Mouse (Mus musculus): ENCODE data around the gene Gsc2. TPM values are rescaled to one million over a fixed set of nuclear protein-coding genes. Genes with fewer than 3 reads are reported as not detected.

Gene Gsc2
- polyA plus RNA-seq, 1 experiment from 2014 or later, result not detected

DNA sequence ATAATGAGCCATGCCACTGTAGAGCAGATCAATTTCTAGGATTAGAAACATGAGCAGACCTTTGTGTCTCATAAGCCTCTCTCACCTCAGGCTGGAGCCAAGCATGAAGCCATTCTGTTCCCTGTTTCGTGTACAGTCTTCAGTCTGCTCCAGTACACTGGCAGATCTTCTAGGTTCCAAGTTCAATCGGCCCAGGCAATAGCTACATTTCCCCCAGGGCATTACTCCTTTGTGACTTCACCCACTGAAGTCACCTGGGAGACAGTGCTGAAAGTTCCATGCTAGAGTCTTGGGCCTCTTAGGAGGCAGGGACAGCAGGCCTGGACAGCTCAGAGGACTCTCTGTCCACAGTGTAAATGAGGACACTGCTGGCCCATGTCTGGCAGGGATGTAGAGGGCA lies 20.9 kb downstream of the Gsc2 start, which contains the start of gene Tssk1:
Tssk1 (plus strand) TSS at position 301 of the 400 bp plus-strand sequence.
- Histone ChIP-seq H3K4me1 (ENCODE audit: control insufficient read depth, insufficient read depth, low read length) (peaks cover 16% of the 10 kb centered on the region), H3K4me3 (ENCODE audit: low read length) (no peak within 1 kb of the TSS)
- 88% methylated on average over 2 of the region's 2 CpGs for WGBS

DNA sequence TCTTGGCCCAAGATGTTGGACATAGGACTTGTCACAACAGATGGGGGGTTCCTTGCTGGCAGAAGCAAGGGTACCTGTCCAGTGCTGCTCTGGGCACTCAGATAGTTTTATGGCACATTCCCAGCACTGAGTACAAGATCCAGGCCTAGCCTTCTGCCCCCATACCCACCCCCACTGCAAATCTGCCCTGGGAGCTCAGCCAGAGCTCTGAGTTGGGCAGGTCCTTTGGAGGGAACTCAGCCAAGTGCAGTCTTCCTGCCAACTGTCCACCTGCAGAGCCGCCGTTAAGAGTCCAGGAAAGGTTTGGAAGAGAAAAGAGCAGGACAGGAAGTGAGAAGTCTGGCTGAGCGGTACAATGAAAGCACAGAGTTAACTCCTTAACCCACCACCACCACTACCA lies 22.3 kb downstream of the Gsc2 start:
- no peak overlapping the region for H3K27ac ChIP-seq (ENCODE audit: low read length)
- H3K9me3 ChIP-seq (ENCODE audit: control insufficient read depth, low read length), result no peaks in the 10 kb centered on the region
- H3K4me1 ChIP-seq (ENCODE audit: control insufficient read depth, insufficient read depth, low read length), result peaks cover 16% of the 10 kb centered on the region
- no peak overlapping the region for H3K4me2 ChIP-seq (ENCODE audit: low read depth, low read length)
- no peak overlapping the region for H3K4me3 ChIP-seq (ENCODE audit: low read length)
- no peaks in the 10 kb centered on the region for H3K36me3 ChIP-seq (ENCODE audit: control insufficient read depth, insufficient read depth, low read length)
- 60% methylated on average over 3 of the region's 3 CpGs for WGBS
- H3K27me3 ChIP-seq (replicated peaks; ENCODE audit: control insufficient read depth, insufficient read depth, low read length), result no peaks in the 10 kb centered on the region
- H3K9ac ChIP-seq (ENCODE audit: low read depth, low read length), result no peak overlapping the region
- ATAC-seq, result no peak

More for the DNA sequence above, 20.9 kb downstream of the Gsc2 start, which contains the start of gene Tssk1:
- Histone ChIP-seq H3K36me3 (ENCODE audit: control insufficient read depth, insufficient read depth, low read length) (no peaks in the 10 kb centered on the region), H3K27ac (ENCODE audit: low read length) (no peak within 1 kb of the TSS), H3K27me3 (replicated peaks; ENCODE audit: control insufficient read depth, insufficient read depth, low read length) (no peaks in the 10 kb centered on the region), H3K9ac (ENCODE audit: low read depth, low read length) (no peak within 1 kb of the TSS), H3K4me2 (ENCODE audit: low read depth, low read length) (no peak within 1 kb of the TSS), H3K9me3 (ENCODE audit: control insufficient read depth, low read length) (no peaks in the 10 kb centered on the region)
- ATAC-seq, result no peak

DNA sequence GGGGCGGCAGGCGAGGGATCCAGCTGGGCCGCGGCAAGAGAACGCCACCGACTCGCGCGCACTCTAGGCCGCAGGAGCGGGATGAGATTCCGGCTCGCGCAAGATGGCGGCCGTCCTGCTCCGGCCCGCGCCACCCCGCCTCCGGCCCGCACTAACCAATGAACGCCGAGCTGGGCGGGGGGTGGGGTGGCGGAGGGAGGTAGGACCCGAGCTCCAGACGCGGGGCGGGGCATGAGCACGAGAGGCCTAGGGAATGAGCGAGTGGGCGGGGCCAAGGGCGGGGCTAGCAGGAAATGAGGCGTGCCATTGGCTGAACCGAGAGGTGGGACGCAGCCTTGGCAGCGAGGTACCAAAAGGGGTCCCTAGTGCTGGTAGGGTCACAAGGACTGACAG lies 23.3 kb downstream of the Gsc2 start, which contains the start of gene Gm20518:
Gm20518 (minus strand) TSS at position 105 of the 393 bp plus-strand sequence.
- Histone ChIP-seq H3K9me3 (ENCODE audit: control insufficient read depth, low read length) (no peaks in the 10 kb centered on the region), H3K4me2 (ENCODE audit: low read depth, low read length) (peak within 1 kb of the TSS; percentile 89), H3K36me3 (ENCODE audit: control insufficient read depth, insufficient read depth, low read length) (no peaks in the 10 kb centered on the region), H3K4me1 (ENCODE audit: control insufficient read depth, insufficient read depth, low read length) (peaks cover 16% of the 10 kb centered on the region), H3K27me3 (replicated peaks; ENCODE audit: control insufficient read depth, insufficient read depth, low read length) (no peaks in the 10 kb centered on the region), H3K9ac (ENCODE audit: low read depth, low read length) (peak within 1 kb of the TSS; percentile 99), H3K4me3 (ENCODE audit: low read length) (peak within 1 kb of the TSS; percentile 97), H3K27ac (ENCODE audit: low read length) (peak within 1 kb of the TSS; percentile 95)
- ATAC-seq, result peak; percentile 98
- 1% methylated on average over 37 of the region's 38 CpGs for WGBS

DNA sequence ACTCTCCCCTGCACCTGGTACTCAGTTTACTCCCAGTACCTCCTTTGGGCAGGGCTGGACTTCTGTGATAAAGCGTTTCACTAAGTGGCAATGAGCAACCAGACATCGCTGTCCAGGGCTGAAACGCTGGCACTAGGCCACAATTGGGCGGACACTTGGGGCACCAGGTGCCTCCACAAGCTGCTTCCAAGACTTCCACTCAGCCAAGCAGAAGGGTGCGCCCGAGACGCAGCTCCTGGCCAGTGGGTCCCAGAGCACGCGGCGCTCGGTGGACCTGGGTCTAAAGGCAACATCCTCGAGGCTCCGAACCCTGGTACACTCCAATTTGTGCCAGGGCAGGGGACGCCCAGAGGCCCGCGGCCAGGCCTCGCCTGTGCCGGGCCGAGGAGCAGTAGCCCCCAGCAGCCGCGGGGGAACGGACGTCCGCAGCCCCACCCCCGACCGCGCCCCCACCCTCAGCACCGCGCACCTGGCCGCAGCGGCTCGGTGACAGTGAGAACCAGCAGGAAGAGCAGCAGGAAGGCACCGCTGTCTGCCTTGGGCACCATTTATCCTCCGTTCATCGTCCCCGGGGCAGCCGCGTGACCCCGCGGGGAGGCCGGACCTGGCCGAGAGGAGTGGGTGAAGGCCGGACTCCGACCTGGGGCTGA lies 23.8 kb downstream of the Gsc2 start:
- H3K4me3 ChIP-seq (ENCODE audit: low read length), result peak overlapping the region; percentile 97
- peak overlapping the region; percentile 99 for H3K9ac ChIP-seq (ENCODE audit: low read depth, low read length)
- peaks cover 16% of the 10 kb centered on the region for H3K4me1 ChIP-seq (ENCODE audit: control insufficient read depth, insufficient read depth, low read length)
- peak overlapping the region; percentile 95 for H3K27ac ChIP-seq (ENCODE audit: low read length)
- WGBS, result under 1% methylated on average over 44 of the region's 44 CpGs
- no peaks in the 10 kb centered on the region for H3K27me3 ChIP-seq (replicated peaks; ENCODE audit: control insufficient read depth, insufficient read depth, low read length)
- peak overlapping the region; percentile 89 for H3K4me2 ChIP-seq (ENCODE audit: low read depth, low read length)
- H3K9me3 ChIP-seq (ENCODE audit: control insufficient read depth, low read length), result no peaks in the 10 kb centered on the region
- H3K36me3 ChIP-seq (ENCODE audit: control insufficient read depth, insufficient read depth, low read length), result no peaks in the 10 kb centered on the region
- ATAC-seq, result peak; percentile 76

DNA sequence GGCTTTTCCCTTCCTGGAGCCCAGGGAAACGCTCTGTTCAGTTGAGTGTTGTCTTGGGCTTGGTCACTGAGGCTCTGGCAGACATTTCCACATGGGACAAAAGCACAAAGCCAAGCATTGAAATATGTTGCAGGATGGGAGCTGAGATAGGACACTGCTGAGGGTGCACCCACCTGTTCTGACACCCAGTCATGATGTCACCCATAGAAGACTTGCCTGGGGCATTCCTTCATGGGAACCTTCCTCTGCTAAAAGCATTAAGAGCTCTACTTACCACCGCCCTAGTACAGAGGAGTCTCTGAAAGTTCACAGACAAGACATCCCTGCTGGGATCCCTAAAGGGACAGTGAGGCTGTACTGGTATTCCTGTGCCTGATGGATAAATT lies 24.5 kb downstream of the Gsc2 start:
- Histone ChIP-seq H3K4me3 (ENCODE audit: low read length) (peak overlapping the region; percentile 97), H3K27ac (ENCODE audit: low read length) (no peak overlapping the region), H3K36me3 (ENCODE audit: control insufficient read depth, insufficient read depth, low read length) (no peaks in the 10 kb centered on the region), H3K27me3 (replicated peaks; ENCODE audit: control insufficient read depth, insufficient read depth, low read length) (no peaks in the 10 kb centered on the region), H3K9me3 (ENCODE audit: control insufficient read depth, low read length) (no peaks in the 10 kb centered on the region), H3K4me1 (ENCODE audit: control insufficient read depth, insufficient read depth, low read length) (peaks cover 19% of the 10 kb centered on the region), H3K9ac (ENCODE audit: low read depth, low read length) (peak overlapping the region; percentile 99), H3K4me2 (ENCODE audit: low read depth, low read length) (peak overlapping the region; percentile 89)
- ATAC-seq, result no peak
- 34% methylated on average over 2 of the region's 2 CpGs for WGBS

DNA sequence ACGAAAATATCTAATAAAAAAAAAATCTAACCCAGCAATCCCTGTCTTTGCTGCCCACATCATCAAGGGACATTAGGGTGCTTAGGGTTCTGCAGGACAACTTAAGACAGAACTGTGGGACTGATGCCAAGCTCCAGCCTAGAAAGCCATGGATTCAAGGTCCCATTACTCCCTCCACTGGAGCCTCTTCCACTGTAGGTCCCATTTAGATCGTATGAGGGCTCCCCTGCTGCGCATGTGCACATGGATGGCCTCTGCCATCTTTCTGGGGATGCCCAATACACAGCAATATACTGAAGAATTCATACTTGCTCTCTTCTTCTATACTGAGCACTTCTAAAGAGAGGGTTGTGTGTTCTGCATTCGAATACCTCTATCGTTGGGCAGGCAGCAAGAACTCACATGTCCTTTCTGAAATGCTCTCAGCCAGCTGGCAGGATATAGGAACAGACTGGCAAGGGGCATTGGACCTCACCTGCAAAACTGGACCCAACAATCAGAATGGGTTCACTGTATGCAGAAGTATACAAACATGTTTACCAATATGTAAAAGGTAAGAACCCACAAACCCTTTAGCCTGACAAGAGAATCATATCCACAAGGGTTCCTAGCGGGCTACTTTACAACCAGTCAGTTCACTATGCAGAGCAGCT lies 25.0 kb downstream of the Gsc2 start:
- H3K4me1 ChIP-seq (ENCODE audit: control insufficient read depth, insufficient read depth, low read length), result peaks cover 19% of the 10 kb centered on the region
- H3K9me3 ChIP-seq (ENCODE audit: control insufficient read depth, low read length), result no peaks in the 10 kb centered on the region
- H3K27ac ChIP-seq (ENCODE audit: low read length), result no peak overlapping the region
- no peak for ATAC-seq
- WGBS, result 85% methylated on average over 6 of the region's 6 CpGs
- peak overlapping the region; percentile 99; the same call in 1 of the 2 replicates for H3K9ac ChIP-seq (ENCODE audit: low read depth, low read length)
- H3K4me2 ChIP-seq (ENCODE audit: low read depth, low read length), result peak overlapping the region; percentile 89
- H3K27me3 ChIP-seq (replicated peaks; ENCODE audit: control insufficient read depth, insufficient read depth, low read length), result no peaks in the 10 kb centered on the region
- no peaks in the 10 kb centered on the region for H3K36me3 ChIP-seq (ENCODE audit: control insufficient read depth, insufficient read depth, low read length)
- H3K4me3 ChIP-seq (ENCODE audit: low read length), result peak overlapping the region; percentile 97

DNA sequence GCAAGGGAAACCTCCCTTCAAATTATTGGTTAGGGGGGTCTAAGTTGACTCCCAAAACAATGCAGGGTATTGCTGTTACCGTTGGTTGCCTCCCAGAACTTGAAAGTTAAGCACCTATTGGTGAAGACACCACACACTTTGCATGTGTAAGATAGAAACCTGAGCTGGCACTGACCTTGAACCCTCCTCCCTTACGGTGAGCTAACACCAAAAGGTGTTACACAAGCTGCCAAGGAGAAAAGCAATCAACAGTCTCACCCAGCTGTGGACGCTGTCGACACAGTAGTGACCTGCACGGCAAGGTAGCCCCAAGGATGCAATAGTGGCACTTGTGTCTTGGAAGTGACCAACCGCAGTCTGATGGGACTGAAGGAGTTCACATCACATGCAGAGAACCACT lies 30.7 kb downstream of the Gsc2 start:
- peaks cover 11% of the 10 kb centered on the region for H3K4me1 ChIP-seq (ENCODE audit: control insufficient read depth, insufficient read depth, low read length)
- no peaks in the 10 kb centered on the region for H3K27me3 ChIP-seq (replicated peaks; ENCODE audit: control insufficient read depth, insufficient read depth, low read length)
- peaks cover 3% of the 10 kb centered on the region; the same call in 1 of the 2 replicates for H3K36me3 ChIP-seq (ENCODE audit: control insufficient read depth, insufficient read depth, low read length)
- H3K27ac ChIP-seq (ENCODE audit: low read length), result no peak overlapping the region
- H3K4me2 ChIP-seq (ENCODE audit: low read depth, low read length), result no peak overlapping the region
- no peaks in the 10 kb centered on the region for H3K9me3 ChIP-seq (ENCODE audit: control insufficient read depth, low read length)
- H3K4me3 ChIP-seq (ENCODE audit: low read length), result no peak overlapping the region
- no peak for ATAC-seq
- no peak overlapping the region for H3K9ac ChIP-seq (ENCODE audit: low read depth, low read length)
- WGBS, result 70% methylated on average over 6 of the region's 6 CpGs

DNA sequence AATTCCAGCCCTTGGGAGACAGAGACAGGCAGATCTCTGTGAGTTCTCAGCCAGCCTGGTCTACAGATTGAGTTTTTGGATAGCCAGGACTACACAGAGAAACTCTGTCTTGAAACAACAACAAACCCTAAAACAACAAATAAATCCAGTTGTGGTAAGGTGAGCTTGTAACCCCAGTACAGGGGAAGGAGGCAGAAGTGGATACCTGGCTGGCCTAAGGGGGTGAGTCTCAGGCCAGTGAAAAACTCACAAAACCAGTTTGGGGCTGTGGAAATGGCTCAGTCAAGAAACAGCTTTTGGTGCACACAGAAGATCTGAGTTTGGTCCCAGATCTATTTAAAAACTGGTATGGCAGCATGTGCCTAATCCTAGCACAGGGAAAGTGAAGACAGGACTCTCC lies 32.7 kb downstream of the Gsc2 start:
- Histone ChIP-seq H3K9me3 (ENCODE audit: control insufficient read depth, low read length) (no peaks in the 10 kb centered on the region), H3K4me2 (ENCODE audit: low read depth, low read length) (no peak overlapping the region), H3K4me3 (ENCODE audit: low read length) (no peak overlapping the region), H3K4me1 (ENCODE audit: control insufficient read depth, insufficient read depth, low read length) (peaks cover 11% of the 10 kb centered on the region), H3K27ac (ENCODE audit: low read length) (no peak overlapping the region), H3K9ac (ENCODE audit: low read depth, low read length) (no peak overlapping the region), H3K27me3 (replicated peaks; ENCODE audit: control insufficient read depth, insufficient read depth, low read length) (no peaks in the 10 kb centered on the region), H3K36me3 (ENCODE audit: control insufficient read depth, insufficient read depth, low read length) (peaks cover 3% of the 10 kb centered on the region; the same call in 1 of the 2 replicates)
- ATAC-seq, result no peak

DNA sequence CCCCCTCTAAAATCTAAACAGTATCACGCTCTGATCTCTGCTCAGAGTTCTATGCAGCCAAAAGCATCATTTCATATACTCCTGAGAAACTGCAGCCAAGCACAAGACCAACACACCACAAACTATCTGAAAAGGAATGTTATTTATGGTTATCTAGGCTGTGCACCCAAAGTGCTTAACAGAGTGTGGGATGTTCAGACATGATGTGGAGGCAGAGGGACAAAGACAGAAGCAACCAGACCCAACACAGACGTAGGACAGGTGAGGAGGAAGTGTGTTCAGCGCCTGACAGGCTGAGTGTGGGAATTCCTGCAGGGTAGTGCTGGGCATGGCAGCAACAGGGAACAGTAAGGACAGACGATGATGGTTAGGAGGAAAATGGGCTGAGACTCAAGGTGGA lies 35.3 kb downstream of the Gsc2 start:
- WGBS, result 78% methylated on average over 4 of the region's 4 CpGs
- no peak overlapping the region for H3K4me2 ChIP-seq (ENCODE audit: low read depth, low read length)
- H3K36me3 ChIP-seq (ENCODE audit: control insufficient read depth, insufficient read depth, low read length), result peaks cover 3% of the 10 kb centered on the region; the same call in 1 of the 2 replicates
- no peak for ATAC-seq
- H3K9me3 ChIP-seq (ENCODE audit: control insufficient read depth, low read length), result no peaks in the 10 kb centered on the region
- H3K27me3 ChIP-seq (replicated peaks; ENCODE audit: control insufficient read depth, insufficient read depth, low read length), result no peaks in the 10 kb centered on the region
- H3K9ac ChIP-seq (ENCODE audit: low read depth, low read length), result no peak overlapping the region
- H3K27ac ChIP-seq (ENCODE audit: low read length), result no peak overlapping the region
- H3K4me1 ChIP-seq (ENCODE audit: control insufficient read depth, insufficient read depth, low read length), result peaks cover 8% of the 10 kb centered on the region
- H3K4me3 ChIP-seq (ENCODE audit: low read length), result no peak overlapping the region
